Mouse (Mus musculus) B cell, adult 2 months (primary cell): ENCODE measurements around the gene Cep170b.

ENCODE experiments used
- DNase-seq, 2 experiments: peaks; one replicate each; pipeline ENCODE4 v3.0.0; 2022

The Cep170b gene

DNA sequence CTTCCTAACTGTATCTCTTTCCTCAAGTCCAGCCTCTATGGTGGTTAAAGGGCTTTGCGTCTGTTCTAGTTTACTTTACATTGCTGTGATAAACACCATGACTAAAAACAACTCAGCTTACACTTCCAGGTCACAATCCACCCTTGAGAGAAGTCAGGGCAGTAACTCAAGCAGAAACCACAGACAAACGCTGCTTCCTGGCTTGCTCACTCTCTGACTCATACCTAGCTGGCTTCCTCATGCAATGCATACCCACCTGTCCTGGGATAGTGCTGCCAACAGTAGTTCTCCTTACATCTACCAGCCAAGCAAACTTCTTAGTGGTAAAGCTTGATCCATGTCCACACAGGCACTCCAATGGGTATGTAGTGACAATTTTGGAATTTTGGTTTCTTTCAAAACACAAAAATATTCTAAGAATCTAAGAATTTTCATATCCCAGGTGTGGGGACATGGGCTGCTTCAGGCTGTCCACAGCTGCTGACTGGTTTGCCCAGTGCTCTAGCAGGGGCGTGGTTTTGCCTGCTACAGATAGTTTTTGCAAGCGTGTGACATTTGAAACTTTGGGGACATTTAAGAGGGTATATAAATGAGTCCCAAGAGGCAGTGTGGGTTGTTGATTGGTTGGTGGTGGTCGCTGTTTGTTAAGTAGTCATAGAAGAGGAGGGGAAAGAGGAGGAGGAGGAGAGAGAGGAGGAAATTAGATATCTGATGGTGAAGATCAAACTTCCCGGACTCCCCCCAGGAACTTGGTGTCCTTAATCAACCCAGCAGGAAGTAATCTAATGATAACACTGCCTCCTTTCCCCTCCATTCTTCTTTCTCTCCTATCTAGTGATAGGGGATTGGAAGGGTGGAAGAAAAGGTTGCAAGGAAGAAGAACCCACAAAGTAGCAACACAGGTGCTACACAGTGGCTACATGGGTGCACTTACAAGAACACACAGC is 17.6 kb upstream of the Cep170b start:
- DNase-seq, result peak; percentile 50 to 64

DNA sequence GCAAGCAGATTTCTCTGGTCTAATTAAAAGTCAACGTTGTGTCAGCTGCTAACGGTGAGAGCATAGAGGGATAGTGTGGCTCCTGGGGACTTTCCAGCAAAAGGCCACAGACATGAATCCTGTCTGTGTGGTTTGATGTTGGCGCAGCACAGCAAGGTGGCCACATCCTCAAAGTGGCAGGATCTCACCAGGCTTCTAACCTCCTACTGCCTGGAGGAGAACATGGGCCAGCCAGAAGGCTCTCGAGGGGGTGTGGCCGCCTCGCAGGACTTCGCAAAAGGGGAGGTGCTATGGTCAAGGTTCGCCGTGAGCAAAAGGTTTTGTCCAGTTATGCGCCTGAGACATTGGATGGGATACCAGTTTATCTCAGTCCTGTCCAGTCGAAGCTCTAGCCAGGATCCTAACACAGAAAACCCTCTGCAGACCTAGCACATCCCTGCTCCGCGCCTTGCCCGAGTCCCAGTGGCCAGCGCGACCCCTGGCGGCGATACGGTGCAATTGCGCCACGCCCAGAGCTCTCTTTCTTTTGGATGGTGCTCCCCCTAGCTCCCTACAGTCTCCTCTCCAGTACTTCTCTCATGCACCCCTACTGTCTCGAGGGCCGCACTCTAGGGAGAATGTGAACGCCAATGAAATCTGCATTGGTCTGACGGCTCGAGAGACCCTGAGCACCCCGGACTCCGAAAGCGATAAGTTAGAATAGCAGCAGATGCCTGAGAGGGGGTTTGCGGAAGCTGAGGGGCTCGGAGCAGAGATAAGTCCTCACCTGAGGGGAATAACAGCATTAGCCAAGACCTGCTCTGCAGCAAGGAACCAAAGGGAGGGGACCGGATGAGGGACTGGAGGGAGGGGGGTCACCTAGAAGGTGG is 13.3 kb upstream of the Cep170b start:
- DNase-seq, result peak; percentile 92

DNA sequence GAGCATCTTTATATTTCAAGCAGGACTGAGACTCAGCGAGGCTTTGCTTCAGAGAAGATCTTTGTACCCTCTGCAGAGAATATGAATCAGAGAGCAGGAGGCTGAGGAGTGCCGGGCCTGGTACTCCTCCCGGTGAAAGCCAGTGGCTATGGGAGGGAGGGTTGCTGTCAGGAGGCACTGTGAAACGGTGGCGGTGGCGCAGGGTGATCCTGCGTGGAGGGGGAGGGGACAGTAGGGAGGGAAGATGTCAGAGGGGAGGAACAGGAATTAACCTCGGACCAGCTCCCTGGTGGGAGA is 12.7 kb upstream of the Cep170b start:
- no peak for DNase-seq

DNA sequence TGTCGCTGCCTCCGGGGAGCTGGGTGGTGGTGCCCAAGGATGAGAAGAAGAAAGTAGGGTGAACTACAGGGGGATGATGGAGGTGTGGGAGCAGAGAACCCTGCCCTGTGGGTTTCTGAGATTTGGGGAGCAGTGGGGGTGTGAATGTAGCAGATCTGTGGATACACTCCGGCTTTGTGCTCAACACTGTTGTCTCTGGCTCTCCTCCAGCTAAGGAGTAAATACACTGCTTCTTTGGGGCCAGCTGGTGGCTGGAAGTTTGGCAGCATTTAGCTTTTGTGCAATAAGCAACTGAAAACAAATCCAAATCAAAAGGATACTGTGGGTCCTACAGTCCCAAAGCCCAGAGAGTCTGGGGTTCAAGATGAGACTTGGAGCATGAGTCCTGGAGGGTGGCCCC is 6.3 kb upstream of the Cep170b start:
- DNase-seq, result no peak

DNA sequence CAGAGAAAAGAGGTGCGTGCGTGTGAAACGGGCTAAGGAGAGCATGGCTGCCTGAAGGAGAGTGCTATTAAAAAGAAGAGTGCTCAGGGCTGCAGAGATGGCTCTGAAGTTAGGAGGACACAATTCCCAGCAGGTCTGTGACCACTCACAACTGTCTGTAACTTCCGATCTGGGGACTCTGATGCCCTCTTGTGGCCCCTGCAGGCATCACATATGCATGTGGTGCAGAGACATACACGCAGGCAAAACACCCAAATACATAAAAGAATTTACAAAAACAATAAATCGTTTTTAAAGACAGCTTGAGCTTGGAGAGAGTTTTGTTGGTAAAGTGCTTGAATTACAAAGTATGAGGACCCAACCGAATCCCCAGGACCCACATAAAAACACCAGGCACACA is 3.1 kb upstream of the Cep170b start:
- DNase-seq, result peak; percentile 65 to 72

DNA sequence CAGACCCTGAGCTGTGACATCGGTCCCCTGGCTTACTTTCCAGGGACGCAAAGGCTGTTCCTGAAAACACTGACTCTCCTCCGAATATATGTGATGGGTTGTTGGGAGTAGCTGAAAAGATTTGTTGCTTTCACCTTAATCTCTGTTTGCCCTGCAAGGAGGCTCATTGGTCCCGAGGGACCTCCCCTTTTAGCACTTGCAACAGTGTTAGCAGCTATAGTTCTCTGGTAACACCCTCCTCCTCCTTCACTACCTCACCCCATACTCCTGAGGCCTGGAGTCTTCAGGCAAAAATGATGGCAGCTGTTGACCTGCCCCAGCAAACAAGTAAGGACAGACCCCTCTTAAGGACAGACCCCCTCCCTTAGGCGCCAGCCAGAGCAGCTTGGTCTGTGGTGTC is 1.3 kb upstream of the Cep170b start:
- no peak for DNase-seq

DNA sequence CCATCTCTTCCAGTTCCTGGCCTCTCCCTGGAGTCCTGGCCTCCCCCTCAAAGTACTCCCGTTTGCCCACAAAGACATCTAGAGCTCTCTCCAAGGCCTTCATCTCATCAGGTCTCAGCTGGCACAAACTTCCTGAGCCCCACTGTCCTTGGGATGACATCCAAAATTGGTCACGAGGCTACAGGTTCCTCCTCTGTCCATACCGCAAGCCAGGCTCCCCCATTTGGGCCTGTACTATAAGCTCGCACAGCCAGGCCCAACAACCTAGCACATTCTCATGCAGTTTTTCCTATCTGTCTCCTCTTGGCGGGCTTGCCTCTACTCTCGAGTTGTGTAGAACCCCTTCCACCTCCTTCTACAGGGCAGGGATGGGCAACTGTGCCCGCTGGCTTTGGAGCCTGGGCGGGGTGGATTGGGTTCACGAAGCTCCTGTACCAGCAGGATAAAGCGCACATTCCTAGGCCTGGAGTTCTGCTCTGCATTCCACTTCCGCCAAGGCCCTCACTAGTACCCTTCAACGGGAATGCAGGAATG is 702 bp downstream of the Cep170b start:
- no peak for DNase-seq

DNA sequence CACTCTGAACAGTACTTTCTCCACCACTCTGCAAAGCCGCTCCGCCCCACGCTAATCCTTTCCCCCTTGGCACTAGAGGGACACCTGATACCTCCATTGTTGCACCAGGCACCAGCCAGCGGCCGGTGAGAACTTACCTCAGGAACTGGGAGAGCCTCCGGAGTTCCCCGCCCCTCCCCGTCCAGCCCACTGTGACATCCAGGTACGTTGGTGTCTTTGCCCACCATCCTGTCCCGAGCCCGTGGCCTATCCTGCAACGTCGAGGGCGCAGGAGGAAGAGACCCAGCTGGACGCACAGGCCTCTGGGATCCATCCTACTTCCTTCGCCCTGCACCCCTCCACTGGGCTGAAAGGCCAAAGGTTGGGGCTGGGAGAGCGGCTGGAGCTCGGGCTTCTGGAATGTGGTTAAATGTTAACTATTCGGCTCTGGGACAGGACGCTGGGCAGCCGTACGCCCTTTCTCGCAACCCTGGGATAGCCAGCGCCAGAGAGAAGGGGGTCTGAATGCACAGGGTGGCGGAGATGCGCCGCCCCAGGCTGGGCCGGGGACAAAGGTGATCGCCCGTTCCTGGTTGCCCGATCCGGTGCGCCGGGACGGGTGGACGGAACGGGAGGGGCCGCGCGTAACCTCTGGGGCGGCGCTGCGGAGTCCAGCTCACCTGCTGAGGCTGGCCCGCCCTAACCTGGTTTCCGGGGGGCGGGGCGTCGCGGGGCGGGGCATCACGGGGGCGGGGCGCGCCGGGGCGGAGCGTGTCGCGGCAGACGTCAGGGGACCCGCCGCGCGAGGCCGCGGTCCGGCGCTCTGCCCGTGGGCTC is 1.4 kb downstream of the Cep170b start:
- peak; percentile 57 to 62 for DNase-seq

DNA sequence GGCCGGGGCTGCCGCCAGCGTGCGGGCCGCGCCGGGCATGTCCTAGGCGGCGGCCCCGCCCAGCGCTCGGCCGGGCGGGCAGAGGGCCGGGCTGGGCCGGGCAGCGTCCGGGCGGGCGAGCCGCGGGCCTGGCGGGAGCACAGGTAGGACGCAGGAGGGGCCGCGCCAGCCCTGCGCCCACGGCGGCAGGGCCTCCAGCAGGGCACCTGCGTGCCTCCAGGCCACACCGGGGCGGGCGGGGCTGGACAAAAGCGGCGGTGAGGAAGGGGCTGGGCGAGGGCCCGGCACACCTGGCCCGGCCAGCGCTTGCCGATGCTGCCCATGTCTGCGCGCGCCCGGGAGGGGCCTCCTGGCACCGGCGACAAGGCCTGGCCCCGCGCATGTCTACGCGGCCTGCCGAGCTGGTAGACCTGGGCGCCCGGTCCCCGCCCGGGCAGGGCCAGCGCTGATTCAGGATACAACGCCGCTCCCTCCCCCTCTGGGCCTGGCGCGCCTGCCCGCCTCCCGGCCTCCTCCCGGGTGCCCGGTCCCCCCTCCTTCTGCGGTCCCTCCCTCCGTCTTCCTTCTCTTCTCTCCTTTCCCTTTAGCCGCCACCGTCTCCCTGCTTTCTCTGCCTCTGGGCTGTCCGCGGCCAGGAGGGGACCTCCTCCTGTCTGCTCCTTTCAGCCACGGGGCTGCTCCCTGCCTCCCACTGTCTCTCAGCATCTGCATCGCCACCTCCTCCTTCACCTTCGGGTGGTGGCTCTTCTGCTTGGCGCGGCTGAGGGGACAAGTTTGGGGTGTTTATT is 2.2 kb downstream of the Cep170b start:
- peak; percentile 34 to 38 for DNase-seq

DNA sequence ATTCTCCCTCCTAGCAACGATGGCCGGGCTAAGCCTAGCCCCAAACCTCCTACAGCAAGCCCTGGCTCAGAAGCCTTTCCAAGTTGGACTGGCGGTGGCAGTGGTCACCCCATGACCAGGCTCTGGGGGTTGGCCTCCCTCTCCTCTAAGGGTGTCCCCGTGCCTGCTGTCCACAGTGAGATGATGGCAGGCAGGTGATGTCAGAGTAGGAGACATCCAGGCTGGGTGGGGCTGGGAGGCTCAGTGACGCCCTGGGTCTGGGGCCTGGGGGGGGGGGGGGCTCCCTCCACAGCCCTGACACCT is 2.7 kb downstream of the Cep170b start:
- DNase-seq, result no peak

DNA sequence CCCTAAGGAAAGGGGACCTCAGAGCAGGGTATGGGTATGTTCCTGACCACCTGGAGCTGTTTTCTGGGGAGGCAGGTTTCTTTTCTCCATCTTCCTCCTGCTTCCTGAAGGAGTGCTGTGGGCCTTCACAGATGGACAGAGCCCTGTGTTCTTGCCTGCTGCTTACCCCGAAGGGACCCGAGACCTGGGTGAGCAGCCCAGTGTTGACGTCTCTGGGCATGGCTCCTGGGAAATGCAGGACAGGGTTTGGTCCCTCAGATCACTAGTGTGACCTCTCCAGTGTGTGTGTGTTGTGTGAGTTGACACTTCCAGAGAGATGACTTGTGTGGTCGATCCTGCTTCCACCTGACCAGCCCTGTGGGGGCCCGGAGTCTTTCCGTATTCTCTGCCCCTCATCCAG is 3.2 kb downstream of the Cep170b start:
- no peak for DNase-seq

DNA sequence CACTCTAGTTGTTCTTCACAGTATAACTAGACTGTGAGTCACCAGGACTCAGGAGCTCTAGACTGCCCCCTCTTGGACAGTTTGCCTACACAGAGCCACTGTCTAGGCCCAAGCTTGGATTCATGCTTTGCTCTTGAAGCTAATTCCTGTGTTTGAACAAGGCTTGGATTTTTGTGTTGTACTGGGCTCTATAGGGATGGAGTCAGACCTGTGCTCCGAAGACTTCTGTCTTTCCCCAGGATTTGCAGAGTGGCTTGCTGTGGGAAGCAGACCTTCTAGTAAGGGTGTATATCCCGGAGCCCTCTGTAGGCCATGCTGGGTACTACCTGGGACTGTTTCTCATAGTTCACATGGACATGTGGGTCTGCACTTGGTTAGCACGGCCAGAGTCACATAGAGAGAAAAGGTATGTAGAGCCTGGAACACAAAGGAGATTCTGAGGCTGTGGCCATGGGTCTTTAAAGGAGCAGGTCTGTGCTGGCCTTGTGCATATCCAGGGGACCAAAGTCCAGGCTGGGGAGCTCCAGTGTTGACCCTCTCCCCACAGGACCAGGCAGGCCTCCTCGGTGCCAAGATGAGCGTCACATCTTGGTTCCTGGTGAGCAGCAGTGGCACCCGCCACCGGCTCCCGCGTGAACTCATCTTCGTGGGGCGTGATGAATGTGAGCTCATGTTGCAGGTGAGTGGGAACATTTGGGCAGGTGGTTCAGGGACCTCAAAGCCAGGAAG is 4.0 kb downstream of the Cep170b start:
- peak; percentile 77 to 80 for DNase-seq

DNA sequence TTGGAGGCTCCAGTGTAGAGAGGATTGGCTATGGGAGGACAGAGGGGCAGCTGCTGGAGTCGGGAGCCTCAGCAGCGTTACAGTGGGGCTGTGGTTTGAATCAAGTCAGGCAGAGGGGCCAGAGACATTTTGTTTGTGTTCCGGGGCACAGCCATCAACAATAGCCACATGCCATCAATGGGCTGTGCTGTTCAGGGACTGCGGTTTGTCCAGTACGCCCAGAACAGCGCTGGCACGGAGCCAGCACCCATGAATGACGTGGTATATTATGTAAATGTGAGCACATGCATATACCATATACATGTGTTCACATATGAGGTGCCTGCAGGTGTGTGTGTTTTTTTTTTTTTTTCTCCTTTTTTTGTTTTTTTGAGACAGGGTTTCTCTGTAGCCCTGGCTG is 7.5 kb downstream of the Cep170b start:
- DNase-seq, result no peak

DNA sequence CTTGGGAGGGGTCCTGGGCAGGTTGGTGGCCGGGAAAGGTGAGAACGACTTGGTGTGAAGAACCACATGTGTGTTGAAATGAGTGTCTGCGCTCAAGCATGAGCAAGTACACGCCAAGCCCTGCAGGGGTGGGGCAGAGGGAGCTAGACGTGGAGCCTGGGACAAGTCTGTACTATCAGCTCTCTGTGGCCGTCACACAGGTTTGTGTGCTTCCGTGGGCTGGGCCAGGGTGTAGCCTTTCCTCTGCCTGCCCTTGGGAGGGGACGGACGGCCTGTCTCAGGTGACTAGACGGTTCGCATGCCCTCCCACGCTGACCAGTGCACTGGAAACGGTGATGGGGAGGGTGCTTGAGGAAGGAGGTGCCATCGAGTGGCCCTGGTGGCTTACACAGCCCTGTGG is 10.6 kb downstream of the Cep170b start:
- DNase-seq, result no peak

DNA sequence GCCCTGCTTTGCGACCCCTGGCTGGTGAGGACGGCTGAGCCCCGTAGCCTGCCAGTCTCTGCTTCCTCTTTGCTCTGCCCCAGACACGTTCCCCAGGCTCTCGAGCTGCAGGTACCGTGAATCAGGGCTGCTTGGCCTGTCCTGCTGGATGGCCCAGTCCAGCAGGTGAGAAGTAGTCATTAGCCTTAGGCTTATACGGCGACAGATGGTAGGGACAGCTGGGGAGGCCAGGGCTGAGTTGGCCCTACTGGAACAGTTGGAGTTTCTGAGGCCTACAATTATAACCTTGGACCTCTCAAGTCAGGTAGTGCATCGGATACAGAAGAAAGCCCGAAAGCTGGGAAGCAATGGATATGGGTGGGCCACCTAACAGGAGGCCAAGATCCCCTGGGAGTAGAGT is 12.3 kb downstream of the Cep170b start:
- DNase-seq, result no peak

DNA sequence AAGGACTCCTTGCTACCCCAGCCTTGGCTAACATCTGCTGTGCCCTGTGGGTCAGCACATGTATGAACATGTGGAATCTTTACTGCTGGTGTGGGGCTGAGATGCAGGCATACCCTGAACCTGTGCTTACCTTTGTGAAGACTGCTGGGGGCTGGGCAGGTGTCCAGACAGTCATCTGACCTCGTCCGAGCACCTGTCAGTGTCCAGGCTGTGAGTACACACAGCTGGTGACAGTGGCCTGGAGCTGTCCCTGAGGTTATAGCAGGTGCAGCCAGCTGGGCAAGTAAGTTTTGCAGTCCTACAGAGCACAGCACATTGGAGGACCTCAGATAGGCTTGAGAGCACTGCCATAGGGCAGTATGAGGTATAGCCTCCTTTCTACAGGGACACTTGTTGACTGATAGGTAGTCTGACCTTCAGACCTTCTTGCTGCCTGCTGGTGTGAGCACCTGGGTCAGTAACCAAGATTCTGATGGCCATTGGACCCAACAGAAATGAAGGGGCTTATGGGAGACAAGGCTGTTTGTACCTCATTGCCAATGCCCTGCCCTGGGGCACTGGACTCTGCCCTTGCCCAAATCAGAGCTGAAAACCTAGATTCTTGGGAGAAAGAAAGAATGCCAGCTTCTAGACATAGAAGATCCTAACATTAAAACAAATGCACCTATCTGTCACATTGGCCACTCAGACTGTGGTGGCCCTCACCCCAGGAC is 14.0 kb downstream of the Cep170b start:
- no peak for DNase-seq

DNA sequence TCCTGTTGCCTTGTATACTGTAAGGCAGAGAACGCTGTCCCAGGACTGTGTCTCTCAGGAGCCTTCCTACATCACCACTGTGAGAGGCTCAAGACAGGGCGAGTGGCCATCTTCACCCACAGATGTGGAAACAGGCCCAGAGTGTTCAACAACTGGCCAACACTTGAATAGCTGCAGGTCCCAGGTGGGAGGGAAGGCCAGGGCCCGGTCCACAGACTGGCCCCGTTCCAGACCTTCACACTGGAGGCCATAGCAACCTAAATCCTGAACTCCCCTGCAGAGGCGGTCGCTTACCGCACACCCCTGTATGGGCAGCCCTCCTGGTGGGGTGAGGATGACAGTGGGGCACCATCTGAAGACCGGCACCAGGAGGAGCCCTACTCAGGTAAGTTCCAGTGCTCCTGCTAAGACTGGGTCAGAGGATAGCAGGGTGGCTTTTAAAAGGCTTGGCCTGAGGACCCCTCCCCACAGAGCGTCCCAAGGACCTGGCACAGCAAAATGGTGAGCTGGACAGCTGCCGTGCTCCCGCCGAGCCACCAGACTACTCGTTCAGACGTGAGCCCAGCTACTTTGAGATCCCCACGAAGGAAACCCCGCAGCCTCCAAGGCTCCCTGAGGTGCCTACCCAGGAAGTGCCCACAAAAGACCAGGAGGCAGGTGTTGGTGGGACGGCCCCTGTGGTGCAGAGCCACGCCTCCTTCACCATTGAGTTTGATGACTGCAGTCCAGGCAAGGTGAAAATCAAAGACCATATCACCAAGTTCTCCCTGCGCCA is 14.8 kb downstream of the Cep170b start:
- no peak for DNase-seq

DNA sequence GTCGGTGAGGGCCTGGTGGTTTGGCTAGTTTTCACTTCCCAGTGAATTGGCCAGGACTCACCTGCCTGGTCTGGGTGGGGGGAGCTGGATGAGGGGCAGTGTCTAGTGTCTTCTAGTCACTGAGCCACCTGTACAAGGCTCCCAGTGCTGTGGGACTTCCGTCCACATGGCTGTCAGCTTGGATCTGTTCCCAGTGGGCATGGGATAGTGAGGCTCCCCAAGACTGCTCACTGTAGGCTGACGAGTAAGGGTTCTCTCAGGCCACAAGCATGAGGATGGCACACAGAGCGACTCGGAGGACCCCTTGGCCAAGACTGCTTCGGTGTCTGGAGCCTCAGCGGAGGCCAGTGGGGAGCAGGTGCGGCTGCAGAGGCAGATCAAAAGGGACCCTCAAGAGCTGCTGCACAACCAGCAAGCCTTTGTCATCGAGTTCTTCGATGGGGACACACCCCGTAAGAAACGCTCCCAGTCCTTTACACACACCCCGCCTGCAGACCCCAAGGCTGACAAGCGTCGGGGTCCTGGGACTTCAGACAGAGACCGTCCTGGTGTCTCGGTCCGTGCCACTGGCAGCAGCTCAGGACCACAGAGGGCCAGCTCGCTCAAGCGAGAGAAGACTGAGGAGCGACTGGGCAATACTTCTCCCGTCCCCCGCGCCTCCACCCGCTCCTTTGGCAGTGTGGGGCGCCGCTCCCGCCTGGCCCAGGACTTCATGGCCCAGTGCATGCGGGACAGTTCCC is 15.8 kb downstream of the Cep170b start:
- DNase-seq, result no peak

DNA sequence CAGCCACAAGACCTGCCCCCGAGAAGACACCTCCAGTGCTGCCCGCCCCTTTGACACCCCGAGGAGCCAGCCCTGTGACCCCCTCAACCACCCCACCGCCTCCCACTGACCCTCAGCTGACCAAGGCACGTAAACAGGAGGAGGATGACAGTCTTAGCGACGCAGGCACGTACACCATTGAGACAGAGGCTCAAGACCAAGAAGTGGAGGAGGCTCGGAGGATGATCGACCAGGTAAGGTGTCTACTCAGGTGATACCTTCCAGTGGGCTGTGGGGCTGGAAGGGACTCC is 16.3 kb downstream of the Cep170b start:
- no peak for DNase-seq

DNA sequence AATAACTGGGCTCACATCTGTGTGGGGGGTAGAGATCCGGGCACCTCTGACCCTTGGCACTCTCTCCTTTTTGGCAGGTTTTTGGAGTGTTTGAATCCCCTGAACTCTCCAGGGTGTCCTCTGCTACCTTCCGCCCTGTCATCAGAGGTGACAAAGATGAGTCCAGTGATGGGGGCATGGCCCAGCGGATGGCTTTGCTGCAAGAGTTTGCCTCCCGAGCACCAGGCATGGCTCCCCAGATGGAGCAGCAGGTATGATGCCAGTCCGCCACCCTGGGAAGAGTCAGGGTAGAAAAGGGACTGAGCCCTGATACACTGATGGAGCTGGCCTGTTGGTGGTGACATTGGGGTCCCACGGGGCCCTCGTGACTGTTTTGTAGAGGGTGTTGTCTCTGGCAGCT is 16.8 kb downstream of the Cep170b start:
- no peak for DNase-seq
